Mouse (Mus musculus) megakaryocyte-erythroid progenitor cell, adult 5-6 weeks (primary cell): ENCODE data around the gene Kcnj1. TPM values are rescaled to one million over a fixed set of nuclear protein-coding genes. Genes with fewer than 3 reads are reported as not detected.

Experiments
- ATAC-seq: replicated peaks from 2 replicates; pipeline ENCODE4 v1.8.0; 2016; ENCODE audit warnings: mild to moderate bottlenecking, inconsistent platforms; ENCODE audit not compliant: severe bottlenecking, poor library complexity, low FRiP score, low TSS enrichment
- total RNA-seq, 2 experiments: library from RNA; stranded (forward) in 1 of 2; stranded (reverse) in 1 of 2; fragments of 200-1000, 215-1000 nt in 1 of 2; fragments of >200 nt in 1 of 2; fragmentation: Nextera tagmentation in 1 of 2; gene quantifications; 2 replicates each; pipeline ENCODE4 v1.2.3; 2014 to 2017

The Kcnj1 gene
- total RNA-seq (2014; fragmentation: Nextera tagmentation) (not detected in 2 replicates), total RNA-seq (2017) (not detected in 2 replicates)

DNA sequence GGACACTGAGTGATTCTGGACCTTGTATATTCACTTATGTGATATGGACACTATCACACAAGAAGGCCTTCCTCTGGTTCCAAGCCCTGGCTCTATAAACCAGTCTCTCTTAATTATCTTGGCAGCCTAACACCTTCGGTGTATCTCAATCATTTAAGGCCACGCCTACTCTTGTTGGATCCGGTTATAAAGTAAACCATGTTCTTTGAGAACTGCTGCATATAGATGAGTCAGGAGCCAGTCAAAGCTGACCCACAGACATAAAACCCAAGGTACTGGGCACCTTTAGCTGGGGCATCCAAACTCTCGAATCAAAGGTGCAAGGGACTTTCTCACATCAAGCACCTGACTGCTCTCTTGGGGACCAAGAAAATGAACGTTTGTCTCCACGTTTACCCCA lies at the start of gene Kcnj1:
TSS of gene Kcnj1 (plus strand) at position 292 of the 400 bp plus-strand sequence.
- ATAC-seq = no peak

DNA sequence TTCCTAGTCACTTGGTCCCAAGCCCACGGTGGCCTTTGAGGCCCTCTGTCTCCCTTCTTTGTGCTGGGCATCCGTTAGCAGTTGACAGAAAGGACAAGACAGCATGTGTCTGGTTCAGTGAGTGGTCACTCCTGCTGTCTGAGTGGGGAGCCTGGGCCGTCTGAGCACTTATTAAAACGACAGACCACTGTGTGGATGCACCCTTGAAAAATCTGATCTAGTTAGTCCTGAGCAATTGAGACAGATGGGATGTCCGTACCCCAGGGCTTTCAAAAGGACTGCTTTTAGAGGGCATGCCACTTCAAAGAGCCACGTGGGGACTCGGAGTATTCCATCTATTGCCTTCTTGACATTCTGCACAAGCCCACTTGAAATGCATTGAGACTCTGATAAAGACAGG lies 48.7 kb upstream of the Kcnj1 start:
- ATAC-seq = no peak

DNA sequence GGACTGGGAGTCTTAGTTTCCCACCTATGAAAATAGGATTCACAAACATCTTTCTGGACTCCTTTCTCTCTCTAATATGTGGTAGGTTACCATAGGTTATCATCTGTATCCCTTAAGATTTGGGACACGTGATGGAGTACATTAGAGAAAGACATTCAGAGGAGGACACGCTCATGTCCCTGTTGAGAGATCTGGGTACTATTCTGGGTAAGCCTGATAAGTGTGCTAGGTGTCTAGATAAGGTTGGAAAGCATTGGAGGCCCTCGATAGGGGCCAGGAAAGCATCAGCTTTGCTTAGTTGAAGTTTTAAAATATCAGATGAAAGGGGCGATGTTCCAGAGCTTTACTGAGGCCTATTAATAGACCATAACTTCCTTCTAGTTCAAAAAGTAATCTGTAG lies 43.5 kb upstream of the Kcnj1 start:
- ATAC-seq = no peak

DNA sequence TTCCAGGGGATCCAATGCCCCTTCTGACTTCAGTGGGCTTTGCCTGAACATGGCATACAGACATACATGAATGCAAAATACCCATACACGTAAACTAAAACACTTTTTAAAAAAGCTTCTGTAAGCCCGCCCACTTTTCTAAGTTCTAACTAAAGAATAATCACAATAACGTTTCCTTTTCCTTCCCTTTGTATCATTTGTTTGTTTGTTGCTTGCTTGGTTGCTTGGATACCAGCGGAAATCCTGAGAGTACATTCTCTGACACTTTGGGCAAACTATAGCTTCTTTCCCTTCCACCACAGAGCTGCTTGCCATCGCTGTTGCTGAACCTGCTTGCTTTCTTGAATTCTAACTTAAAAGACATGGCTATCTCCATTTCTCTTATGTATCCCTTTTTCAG lies 41.1 kb upstream of the Kcnj1 start:
- ATAC-seq = no peak

DNA sequence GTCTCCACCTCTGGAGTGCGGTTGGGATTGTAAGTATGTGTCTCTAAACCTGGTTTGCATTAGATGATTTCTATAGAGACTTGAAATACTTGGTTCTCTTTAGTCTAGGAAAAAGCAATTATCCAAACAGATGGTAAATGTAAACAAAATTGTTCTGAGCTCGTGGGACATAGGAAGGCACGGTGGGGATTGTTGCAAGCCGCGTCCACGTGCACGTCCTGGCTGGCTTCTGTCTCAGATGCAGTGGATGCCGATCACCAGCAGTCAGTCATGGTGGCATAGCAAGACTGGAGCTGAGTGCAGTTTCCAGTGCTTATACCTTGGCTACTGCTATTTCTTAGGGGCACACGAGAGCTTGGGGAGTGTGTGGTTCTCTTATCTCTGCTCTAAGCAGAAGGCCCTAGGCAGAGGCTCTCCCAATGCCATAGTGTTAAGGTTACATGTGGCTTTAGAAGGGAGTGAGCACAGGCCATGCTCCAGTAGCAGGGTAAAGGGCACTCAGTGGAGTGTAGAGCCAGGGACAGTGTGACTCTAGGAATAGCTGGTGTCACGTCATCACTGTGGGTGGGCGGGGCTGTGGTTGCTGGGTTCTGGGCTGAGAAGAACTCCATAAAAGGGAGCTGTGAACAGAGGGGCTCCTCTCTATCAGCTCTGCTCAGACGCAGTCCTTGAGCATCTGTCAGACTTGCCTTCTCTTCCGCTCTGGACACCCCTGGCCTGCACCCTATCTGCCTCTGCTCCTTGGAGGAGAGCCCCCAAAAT lies 36.7 kb upstream of the Kcnj1 start:
- ATAC-seq = peak; percentile 75

DNA sequence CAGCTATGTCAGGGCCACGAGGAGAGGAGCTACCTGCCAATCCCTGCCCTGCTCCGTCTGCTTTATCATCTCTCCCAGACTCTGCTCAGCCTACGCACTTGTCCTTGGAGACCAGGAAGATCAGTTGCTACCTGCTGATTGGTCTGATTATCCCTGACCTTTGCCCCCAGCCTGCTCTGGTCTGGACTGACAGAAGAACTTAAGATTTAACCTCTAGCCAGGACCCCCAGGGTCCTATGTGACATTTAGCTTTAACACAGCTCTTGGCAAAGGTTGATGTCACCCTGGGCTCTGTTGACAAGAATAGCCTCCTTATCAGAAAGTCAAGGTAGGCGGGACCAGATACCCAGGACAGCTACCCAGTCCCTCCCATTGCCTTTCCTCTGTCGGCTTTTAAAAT lies 31.5 kb upstream of the Kcnj1 start:
- ATAC-seq = peak; percentile 77; the same call in 1 of the 2 replicates

DNA sequence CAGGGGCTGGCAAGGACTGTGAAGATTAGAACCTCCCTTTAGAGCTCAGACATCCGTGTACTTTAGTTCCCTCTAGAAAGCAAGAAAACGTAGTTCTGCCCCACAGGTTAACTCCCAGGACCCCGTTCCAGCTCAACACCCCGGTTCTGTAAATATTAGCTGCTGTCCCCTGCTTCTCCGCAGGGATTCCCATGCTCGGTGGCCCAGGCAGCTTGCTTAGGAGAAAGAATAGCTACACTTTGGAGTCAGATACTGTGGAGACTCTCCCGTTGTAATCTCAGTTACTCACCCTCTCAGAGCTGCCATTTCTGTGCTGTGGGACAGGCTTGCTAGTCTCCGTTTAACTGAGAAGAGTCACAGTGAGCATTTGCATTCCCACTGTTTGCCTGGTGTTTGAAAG lies 29.4 kb upstream of the Kcnj1 start:
- ATAC-seq = no peak

DNA sequence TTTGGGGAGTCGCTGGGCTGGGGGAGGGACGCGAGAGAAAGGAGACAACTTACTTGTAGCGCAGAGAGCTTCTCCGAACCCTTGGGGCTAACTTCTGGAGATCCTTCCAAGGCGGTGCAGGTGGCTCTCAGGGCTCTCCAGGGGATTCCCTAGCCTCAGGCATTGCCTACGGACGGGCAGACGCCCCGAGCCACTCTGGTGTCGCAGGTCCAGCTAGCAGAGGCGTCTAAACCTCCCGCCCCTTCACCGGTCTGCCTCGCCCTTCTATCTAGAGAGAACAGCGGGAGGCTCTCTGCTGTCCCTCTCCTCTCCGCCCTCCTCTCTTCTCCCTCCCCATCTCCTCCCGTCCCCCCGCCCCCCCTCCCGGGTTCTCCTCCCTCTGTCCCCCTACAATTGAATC lies 28.2 kb upstream of the Kcnj1 start, which contains the start of gene Kcnj5:
TSS of gene Kcnj5 (minus strand) at position 300 of the 400 bp plus-strand sequence.
- ATAC-seq = peak; percentile 53; the same call in 1 of the 2 replicates

DNA sequence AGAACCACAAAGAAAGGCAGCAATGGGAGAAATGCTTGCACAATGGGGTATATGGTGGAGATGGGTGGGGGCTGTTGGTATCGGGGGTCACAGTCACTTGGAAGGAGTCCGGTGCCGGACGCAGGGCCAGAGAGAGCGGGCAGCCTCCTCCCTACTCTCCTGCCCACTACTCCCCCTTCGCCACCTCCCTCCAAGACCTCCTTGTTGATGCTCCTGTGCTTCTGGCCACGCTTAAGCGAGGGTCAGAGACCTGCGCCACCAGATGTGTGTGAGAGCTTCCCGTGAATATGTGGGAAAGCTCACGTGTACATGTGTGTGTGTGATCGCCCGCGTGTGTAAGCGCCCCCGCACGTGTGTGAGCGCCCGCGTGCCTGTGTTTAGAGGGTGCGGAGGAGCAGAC lies 27.8 kb upstream of the Kcnj1 start:
- ATAC-seq = no peak

DNA sequence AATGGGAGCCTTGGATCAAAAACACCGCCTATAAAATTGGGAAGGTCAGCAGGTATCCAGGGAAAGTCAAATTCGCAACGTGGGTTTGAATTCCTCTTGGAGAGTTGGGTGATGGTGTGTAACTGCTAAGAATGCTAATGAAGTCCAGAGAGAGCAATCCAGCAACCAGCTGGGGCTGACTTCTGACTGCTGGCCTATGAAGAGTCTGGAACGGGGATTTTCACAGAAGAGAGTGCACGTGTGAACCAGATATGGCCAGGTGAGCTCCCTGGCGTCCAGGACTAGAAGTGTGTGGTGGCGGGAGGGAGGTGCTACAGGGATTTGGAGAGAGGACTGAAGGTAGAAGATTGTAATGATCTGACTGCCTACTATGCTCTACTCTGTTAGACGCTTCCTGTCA lies 24.2 kb upstream of the Kcnj1 start:
- no peak for ATAC-seq

DNA sequence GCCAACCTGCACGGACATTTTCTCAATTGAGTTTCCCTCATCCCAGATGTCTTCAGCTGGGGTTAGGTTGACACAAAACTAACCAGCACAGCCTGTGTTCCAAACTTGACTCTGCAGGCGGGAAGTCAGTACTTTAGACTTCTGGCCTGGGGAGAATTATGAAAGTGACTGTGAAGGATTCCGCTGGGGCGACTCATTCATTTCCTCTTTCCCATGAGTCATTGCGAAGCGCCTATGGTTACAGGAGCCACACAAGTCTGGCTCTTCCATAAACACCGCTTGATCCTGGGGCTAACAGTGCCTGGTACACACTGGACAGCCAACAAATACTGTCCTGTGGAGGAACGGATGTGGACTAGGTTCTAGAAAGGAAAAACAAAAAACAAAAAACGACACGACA lies 22.9 kb upstream of the Kcnj1 start:
- no peak for ATAC-seq

DNA sequence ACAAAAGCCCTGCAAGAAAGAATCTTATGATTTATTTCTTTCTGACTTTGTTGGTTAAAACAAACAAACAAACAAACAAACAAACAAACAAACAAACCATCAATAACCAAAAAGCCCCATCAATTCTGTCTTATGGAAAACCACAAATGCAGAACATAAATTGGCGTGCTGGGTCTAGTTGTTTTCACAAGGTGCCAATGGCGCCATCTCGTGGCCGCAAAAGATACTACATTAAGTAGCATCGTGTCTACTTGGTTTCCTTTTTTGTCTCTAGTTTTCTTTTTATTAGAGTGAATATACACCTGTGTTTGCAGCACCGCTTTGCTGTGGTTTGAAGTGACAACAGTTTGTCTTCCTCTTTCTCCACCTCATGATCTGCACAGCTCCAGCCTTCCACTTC lies 22.0 kb upstream of the Kcnj1 start:
- peak; percentile 77 for ATAC-seq

DNA sequence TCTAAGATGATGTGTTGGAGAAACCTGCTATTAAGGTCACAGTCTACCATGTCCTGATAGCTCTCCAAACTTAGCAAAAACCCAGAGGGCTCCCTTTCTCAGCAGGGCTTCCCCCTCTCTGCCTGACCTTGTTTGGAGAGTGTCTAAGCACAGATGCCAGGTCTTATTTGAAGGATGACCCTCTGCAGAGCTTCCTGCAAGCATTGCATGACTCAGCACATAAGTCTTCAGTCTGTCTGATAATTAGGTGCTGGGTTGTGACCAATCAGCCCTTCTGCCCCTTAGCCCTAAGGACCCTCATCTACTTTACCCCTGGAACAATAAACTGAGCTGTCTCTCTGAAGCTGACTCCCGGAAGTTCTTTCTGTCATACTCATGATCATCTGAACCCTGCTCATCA lies 11.5 kb upstream of the Kcnj1 start:
- ATAC-seq = no peak

DNA sequence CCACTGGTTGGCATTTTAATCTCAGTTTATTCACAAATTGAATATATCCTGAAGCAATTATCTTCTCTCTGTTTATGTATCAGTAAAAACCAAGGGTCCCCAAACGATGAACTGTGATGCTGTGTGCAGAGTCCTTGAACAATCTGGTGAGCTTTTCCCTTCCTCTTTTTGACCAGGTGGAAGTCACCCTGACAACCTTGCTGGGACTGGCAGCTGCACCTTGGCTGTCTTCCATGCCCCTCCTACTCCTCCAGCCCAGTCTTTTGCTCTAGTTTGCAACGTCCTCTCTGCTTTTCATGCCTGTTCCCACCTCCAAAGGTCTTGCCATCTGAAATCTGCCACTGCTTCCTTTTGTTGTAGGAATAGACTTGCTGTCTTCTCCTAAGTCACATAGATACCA lies 3.5 kb upstream of the Kcnj1 start:
- ATAC-seq = no peak

DNA sequence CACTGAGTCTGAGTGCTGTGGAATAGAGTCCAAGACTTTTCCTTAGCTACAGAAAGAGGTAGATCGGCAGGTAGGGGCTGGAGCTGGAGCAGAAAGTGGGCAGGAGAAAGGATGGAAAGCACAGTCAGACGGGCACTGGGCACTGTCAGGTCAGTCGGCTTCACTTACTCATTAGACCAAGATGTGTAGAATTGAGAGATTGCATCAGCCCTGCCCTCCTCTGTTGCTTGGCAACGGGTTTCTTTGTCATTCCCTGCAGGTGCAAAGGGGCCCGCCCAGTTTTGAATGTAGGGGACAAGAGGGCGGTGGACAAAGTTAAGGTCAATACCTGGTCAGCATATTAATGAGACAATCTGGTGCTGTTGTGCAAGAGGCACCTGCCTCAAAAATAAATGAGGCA lies 2.9 kb upstream of the Kcnj1 start:
- no peak for ATAC-seq

DNA sequence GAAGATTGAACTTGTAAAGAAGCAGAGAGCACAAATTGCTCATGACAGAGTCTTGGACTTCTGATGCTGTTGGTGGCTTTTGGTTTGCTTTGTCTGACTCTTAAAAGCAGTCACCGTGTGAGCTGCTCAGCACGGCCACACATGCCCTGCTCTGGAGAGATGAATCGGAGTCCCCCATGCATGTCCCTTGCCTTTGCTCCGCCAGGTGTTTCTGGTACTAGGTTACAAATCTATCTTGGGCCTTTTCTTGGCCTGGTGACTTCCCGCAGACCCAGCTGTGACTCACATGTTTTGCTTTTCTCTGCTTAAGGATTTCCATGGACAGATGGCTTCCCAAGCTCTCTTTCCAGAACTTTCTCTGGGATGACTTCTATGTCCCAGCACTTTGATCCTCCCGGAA lies 1.4 kb downstream of the Kcnj1 start:
- no peak for ATAC-seq

DNA sequence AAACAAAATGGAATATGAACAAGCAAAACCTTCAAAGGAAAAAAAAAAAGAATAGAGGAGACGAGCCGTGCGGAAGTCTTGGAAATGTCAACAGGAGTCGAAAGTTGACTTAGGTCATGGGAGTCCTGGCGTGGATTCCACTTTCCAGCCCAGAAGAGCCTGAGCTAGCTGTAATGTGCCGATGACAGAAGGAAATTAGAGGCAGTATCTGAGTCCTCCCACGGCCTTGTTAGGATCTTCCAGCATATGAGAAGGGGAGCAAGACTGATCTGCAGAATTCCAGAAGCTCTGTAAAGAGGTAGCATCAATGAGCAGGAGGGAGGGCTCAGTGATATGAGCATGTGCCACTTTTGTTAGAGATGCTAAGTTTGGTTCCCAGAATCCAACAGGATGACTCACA lies 3.7 kb downstream of the Kcnj1 start:
- ATAC-seq = no peak

DNA sequence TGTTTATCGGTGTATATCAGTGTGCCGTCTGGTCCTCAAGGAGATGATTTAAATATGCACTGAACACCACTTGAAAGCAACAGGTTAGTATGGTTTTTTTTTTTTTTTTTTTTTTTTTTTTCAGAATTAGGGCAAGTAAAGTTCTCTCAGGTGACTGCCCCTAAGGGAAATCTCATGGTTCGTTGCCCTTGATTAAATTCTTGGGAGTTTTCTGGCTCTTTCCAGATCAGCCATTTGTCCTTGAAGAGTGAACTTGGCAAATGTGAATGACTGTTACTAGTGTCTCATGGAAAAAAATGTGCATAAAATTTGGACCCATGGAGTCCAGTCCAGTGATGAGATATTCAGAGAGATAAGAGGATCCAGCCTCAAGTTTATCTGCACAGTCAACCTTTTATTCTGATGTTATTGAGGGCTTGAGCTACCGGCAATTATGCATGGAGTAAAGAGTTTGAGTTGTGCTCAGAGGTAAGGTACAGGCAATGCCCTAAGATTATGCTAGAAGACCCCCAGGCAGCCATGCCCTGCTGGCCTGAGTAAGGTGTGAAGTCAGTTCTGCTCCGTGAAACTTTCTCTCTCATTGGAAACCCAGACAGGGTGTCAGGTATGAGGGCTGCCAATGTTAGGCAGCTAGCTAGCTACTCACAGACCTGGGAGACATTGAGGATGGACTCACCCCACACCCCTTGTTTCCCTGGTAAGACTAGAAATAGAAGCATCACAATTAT lies 4.7 kb downstream of the Kcnj1 start:
- ATAC-seq = no peak

DNA sequence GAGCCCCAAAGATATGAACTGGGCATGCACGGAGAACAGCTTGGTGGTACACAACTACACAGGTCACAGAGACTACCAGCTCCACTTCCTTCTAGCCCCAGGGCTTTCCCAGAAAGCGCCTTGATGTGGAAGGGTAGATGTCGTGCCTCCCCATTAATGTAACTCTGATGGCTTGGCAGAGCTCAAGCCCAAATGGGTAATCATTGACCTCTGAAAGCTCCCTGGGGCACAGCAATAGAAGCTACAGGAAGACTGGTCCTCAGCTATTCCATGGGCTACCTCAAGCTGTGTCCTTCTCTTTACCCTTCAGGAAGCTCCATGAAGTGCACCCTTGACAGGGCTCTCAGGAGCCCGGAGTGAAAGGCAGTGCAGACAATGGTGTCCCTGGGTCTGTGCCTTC lies 12.6 kb downstream of the Kcnj1 start:
- no peak for ATAC-seq

DNA sequence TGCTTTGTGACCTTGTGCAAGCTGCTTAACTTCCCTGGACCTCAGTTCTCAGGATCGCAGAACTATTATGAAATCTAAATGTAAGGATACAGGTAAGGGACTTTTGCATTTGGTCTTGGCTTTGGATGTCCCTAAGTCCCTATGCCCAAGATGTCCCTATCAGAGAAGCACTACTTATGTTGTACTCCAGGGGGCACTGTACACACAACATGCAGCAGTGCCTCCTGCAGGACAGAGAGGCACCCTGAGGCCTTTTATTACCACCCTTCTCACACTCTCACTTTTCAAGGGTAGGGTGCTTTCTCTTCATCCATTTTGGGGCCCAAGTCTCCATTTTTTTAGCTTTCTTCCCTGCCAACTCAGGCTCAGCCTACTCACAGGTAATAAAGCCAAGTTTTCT lies 15.8 kb downstream of the Kcnj1 start:
- ATAC-seq = peak; percentile 80; the same call in 1 of the 2 replicates

DNA sequence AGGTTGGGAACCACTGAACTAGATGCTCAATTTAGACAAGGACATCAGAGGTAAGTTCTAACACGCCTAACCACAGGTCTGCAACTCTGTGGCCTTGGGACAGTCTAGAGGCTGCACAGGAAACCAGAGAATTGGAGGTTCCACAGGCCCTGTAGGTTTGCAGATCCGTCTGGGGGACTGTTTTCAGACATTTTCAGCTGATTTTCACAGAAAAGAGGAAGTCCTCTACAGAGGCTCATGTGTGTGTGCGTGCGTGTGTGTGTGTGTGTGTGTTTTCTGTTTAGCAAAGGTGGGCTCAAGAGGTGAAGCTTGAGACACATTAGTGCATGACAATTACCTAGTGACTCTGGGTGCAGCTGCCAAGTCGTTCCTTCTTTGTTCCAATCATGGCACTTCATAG lies 18.8 kb downstream of the Kcnj1 start:
- ATAC-seq = no peak
